Mouse (Mus musculus) brain, embryonic 14.5 days (tissue): ENCODE data around the gene Tnks2.

Experiments
- CTCF ChIP-seq: fragments of 200-500 bp; IDR thresholded peaks from 2 replicates; pipeline ENCODE4 v1.5.1; 2012; ENCODE audit warnings: inconsistent platforms, mild to moderate bottlenecking, moderate library complexity, borderline replicate concordance; ENCODE audit not compliant: insufficient read depth, insufficient read length; ENCODE audit errors: extremely low read depth
- POLR2A ChIP-seq: fragments of 200-500 bp; IDR thresholded peaks from 2 replicates; pipeline ENCODE4 v1.6.1; 2012; ENCODE audit warnings: mild to moderate bottlenecking, inconsistent platforms, borderline replicate concordance; ENCODE audit not compliant: poor library complexity, insufficient read depth, insufficient read length, severe bottlenecking; ENCODE audit errors: extremely low read depth

GRCm38 (mm10) chr19:36913064-36913463 lies 79.0 kb downstream of the Tnks2 start:
- TF ChIP-seq POLR2A (no peak), CTCF (no peak)
